Mouse (Mus musculus): Measurements from ENCODE around the gene March8. TPM values are rescaled to one million over a fixed set of nuclear protein-coding genes. Genes with fewer than 3 reads are reported as not detected.
A peak's percentile ranks its signal among the peaks of the same experiment; 100 is the strongest.

The March8 gene
- polyA plus RNA-seq, 1 experiment from 2014 or later, result 91.7 TPM

- H3K4me1 ChIP-seq (ENCODE audit: control insufficient read depth, low read depth, low read length), result peaks cover 3% of the 10 kb centered on the region
- peaks cover 42% of the 10 kb centered on the region for H3K36me3 ChIP-seq (ENCODE audit: control insufficient read depth, insufficient read depth)
- H3K27me3 ChIP-seq (ENCODE audit: control insufficient read depth, insufficient read depth, low read depth, low read length), result no peaks in the 10 kb centered on the region
- no peak overlapping the region for H3K4me3 ChIP-seq (ENCODE audit: low read depth, low read length)
- H3K9ac ChIP-seq (ENCODE audit: low read depth, low read length), result no peak overlapping the region
- H3K27ac ChIP-seq (ENCODE audit: low read length), result no peak overlapping the region
- no peak for ATAC-seq (ENCODE audit: low read depth)
- WGBS (ENCODE audit: insufficient replicate concordance), result 42% methylated on average over 3 of the region's 3 CpGs
- H3K9me3 ChIP-seq (replicated peaks; ENCODE audit: control insufficient read depth, low read length), result no peaks in the 10 kb centered on the region
- no peak overlapping the region for H3K4me2 ChIP-seq (ENCODE audit: low read depth, low read length)
Observed at GRCm38 (mm10) chr6:116380157-116380556, 42.3 kb downstream of the March8 start.

DNA sequence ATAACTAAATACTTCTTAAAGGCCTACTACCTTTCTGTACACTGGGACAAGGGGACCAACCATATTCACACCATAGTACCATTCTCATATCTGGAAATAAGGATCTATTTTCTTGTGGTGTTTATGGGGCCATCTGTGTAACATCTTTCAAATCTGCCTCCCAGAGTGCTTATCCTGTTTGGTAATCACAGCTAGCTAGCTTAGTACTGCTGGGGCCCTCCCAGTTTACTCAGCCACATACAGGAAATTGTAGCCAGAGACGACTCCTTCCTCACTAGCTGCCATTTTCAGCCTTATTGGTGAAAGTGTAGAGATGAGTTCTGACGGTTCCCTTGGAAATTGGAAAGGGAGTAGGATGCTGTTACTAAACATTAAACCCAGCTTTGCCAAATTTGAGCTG lies 43.8 kb downstream of the March8 start:
- no peaks in the 10 kb centered on the region for H3K27me3 ChIP-seq (ENCODE audit: control insufficient read depth, insufficient read depth, low read depth, low read length)
- peaks cover 43% of the 10 kb centered on the region for H3K36me3 ChIP-seq (ENCODE audit: control insufficient read depth, insufficient read depth)
- 24% methylated on average over 2 of the region's 2 CpGs for WGBS (ENCODE audit: insufficient replicate concordance)
- H3K4me3 ChIP-seq (ENCODE audit: low read depth, low read length), result no peak overlapping the region
- no peaks in the 10 kb centered on the region for H3K9me3 ChIP-seq (replicated peaks; ENCODE audit: control insufficient read depth, low read length)
- H3K4me1 ChIP-seq (ENCODE audit: control insufficient read depth, low read depth, low read length), result peaks cover 13% of the 10 kb centered on the region
- H3K9ac ChIP-seq (ENCODE audit: low read depth, low read length), result no peak overlapping the region
- H3K4me2 ChIP-seq (ENCODE audit: low read depth, low read length), result no peak overlapping the region
- no peak for ATAC-seq (ENCODE audit: low read depth)
- H3K27ac ChIP-seq (ENCODE audit: low read length), result no peak overlapping the region

DNA sequence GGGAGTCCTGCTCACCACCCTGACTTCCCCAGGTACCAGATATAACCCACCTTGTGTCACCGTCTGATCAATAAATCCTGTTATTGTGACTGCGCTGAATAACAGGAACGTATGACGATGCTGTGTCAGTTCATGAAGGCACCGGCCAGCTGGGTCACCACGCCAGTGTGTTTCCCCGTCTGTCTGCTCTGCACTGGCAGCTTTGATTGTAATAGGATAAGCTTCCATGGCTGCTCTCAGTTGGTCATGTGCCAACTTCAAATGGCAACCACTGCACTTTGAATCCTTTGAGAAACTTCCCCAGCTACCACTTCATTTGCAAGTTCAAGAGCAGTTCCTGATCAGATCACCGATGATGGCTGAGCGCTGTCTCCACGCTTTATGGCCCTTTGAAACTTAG lies 45.8 kb downstream of the March8 start:
- 89% methylated on average over 10 of the region's 10 CpGs for WGBS (ENCODE audit: insufficient replicate concordance)
- H3K36me3 ChIP-seq (ENCODE audit: control insufficient read depth, insufficient read depth), result peaks cover 31% of the 10 kb centered on the region
- peaks cover 14% of the 10 kb centered on the region for H3K4me1 ChIP-seq (ENCODE audit: control insufficient read depth, low read depth, low read length)

DNA sequence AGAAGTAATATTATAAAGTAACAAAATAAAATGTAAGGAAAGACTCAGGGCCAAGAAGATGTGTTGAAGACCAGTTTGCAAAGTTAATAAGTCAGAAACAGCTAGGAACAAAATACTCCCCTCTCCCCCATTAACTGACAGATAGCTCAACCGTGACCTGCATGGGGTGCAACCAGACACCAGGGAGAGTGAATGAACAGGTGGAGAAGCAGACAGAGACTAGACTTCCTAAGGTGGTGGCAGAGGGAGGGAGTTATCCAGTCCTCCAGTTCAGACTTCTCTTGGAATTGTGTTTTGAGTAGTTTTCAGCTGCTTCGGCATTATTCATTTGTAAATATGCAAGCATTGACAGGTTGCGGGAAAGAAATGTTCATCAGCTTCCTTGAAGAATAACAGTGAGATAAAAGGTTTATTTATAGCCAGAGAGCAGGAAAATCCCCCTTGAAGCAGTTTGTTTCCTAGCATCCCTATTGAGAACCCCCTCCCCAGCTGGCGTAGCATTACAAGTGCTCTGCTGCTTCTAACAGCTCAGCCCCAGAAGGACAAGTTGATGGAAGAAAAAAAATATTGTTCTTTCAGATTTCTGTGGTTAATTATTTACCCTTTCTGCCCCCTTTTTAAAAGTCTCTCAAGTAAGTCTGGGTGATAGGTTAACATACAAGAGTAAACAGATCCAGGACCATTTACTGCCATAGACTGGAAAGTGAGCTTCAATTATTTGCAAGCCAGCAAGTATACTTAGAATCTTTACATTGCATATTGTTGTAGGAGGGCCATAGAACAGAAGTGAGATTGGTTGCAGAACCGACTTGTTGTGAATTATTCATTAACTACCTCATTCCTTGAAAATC lies 47.6 kb downstream of the March8 start:
- ATAC-seq (ENCODE audit: low read depth), result peak; percentile 47

More for the DNA sequence above, 45.8 kb downstream of the March8 start:
- H3K4me2 ChIP-seq (ENCODE audit: low read depth, low read length), result no peak overlapping the region
- no peaks in the 10 kb centered on the region for H3K27me3 ChIP-seq (ENCODE audit: control insufficient read depth, insufficient read depth, low read depth, low read length)
- no peak overlapping the region for H3K4me3 ChIP-seq (ENCODE audit: low read depth, low read length)
- H3K27ac ChIP-seq (ENCODE audit: low read length), result no peak overlapping the region
- no peak for ATAC-seq (ENCODE audit: low read depth)
- H3K9me3 ChIP-seq (replicated peaks; ENCODE audit: control insufficient read depth, low read length), result no peaks in the 10 kb centered on the region
- H3K9ac ChIP-seq (ENCODE audit: low read depth, low read length), result no peak overlapping the region

DNA sequence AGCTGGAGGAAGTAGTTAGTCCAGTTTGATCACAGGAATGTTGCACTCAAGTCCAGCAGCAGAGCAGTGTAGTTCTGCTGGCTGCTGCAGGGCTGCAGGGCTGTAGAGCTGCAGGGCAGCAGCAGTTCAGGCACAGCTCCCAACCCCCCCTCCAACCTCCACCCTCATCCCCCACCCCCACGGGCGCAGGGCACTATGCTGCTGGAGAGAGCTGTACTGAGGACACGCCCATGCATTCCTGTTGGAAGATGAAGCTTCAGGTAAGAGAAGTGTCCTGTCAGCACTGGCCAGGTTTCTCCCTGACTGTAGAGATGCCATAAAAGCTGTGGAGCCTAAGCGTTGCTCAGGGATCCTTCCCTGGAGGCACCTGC lies 48.2 kb downstream of the March8 start:
- Histone ChIP-seq H3K27me3 (ENCODE audit: control insufficient read depth, insufficient read depth, low read depth, low read length) (no peaks in the 10 kb centered on the region), H3K4me2 (ENCODE audit: low read depth, low read length) (peak overlapping the region; percentile 33), H3K27ac (ENCODE audit: low read length) (no peak overlapping the region), H3K9ac (ENCODE audit: low read depth, low read length) (no peak overlapping the region), H3K4me3 (ENCODE audit: low read depth, low read length) (no peak overlapping the region), H3K4me1 (ENCODE audit: control insufficient read depth, low read depth, low read length) (peaks cover 16% of the 10 kb centered on the region), H3K9me3 (replicated peaks; ENCODE audit: control insufficient read depth, low read length) (no peaks in the 10 kb centered on the region), H3K36me3 (ENCODE audit: control insufficient read depth, insufficient read depth) (peaks cover 19% of the 10 kb centered on the region; the same call in 1 of the 2 replicates)
- 61% methylated on average over 4 of the region's 4 CpGs for whole genome bisulfite sequencing (ENCODE audit: insufficient replicate concordance)
- peak; percentile 69 for ATAC-seq (ENCODE audit: low read depth)

More for the DNA sequence above, 47.6 kb downstream of the March8 start:
- Histone ChIP-seq H3K27ac (ENCODE audit: low read length) (no peak overlapping the region), H3K4me1 (ENCODE audit: control insufficient read depth, low read depth, low read length) (peaks cover 16% of the 10 kb centered on the region), H3K4me2 (ENCODE audit: low read depth, low read length) (peak overlapping the region; percentile 33), H3K27me3 (ENCODE audit: control insufficient read depth, insufficient read depth, low read depth, low read length) (no peaks in the 10 kb centered on the region), H3K36me3 (ENCODE audit: control insufficient read depth, insufficient read depth) (peaks cover 20% of the 10 kb centered on the region; the same call in 1 of the 2 replicates), H3K9me3 (replicated peaks; ENCODE audit: control insufficient read depth, low read length) (no peaks in the 10 kb centered on the region), H3K9ac (ENCODE audit: low read depth, low read length) (no peak overlapping the region), H3K4me3 (ENCODE audit: low read depth, low read length) (no peak overlapping the region)
- 71% methylated on average over 5 of the region's 5 CpGs for WGBS (ENCODE audit: insufficient replicate concordance)

- no peaks in the 10 kb centered on the region for H3K9me3 ChIP-seq (replicated peaks; ENCODE audit: control insufficient read depth, low read length)
- H3K4me3 ChIP-seq (ENCODE audit: low read depth, low read length), result no peak overlapping the region
- H3K27ac ChIP-seq (ENCODE audit: low read length), result no peak overlapping the region
- ATAC-seq (ENCODE audit: low read depth), result no peak
- WGBS (ENCODE audit: insufficient replicate concordance), result 84% methylated on average over 3 of the region's 3 CpGs
- H3K27me3 ChIP-seq (ENCODE audit: control insufficient read depth, insufficient read depth, low read depth, low read length), result no peaks in the 10 kb centered on the region
- H3K9ac ChIP-seq (ENCODE audit: low read depth, low read length), result no peak overlapping the region
- no peak overlapping the region for H3K4me2 ChIP-seq (ENCODE audit: low read depth, low read length)
- H3K4me1 ChIP-seq (ENCODE audit: control insufficient read depth, low read depth, low read length), result peaks cover 14% of the 10 kb centered on the region
- peaks cover 16% of the 10 kb centered on the region; the same call in 1 of the 2 replicates for H3K36me3 ChIP-seq (ENCODE audit: control insufficient read depth, insufficient read depth)
Observed at GRCm38 (mm10) chr6:116386506-116386905, 48.7 kb downstream of the March8 start.

- Histone ChIP-seq H3K9me3 (replicated peaks; ENCODE audit: control insufficient read depth, low read length) (no peaks in the 10 kb centered on the region), H3K4me3 (ENCODE audit: low read depth, low read length) (no peak overlapping the region), H3K36me3 (ENCODE audit: control insufficient read depth, insufficient read depth) (peaks cover 22% of the 10 kb centered on the region; the same call in 1 of the 2 replicates), H3K9ac (ENCODE audit: low read depth, low read length) (no peak overlapping the region), H3K4me2 (ENCODE audit: low read depth, low read length) (no peak overlapping the region), H3K27ac (ENCODE audit: low read length) (no peak overlapping the region), H3K27me3 (ENCODE audit: control insufficient read depth, insufficient read depth, low read depth, low read length) (no peaks in the 10 kb centered on the region), H3K4me1 (ENCODE audit: control insufficient read depth, low read depth, low read length) (peaks cover 14% of the 10 kb centered on the region)
- no peak for ATAC-seq (ENCODE audit: low read depth)
- 69% methylated on average over 1 of the region's 1 CpGs for WGBS (ENCODE audit: insufficient replicate concordance)
Observed at GRCm38 (mm10) chr6:116388068-116388467, 50.2 kb downstream of the March8 start.

- Histone ChIP-seq H3K4me1 (ENCODE audit: control insufficient read depth, low read depth, low read length) (peaks cover 14% of the 10 kb centered on the region), H3K27me3 (ENCODE audit: control insufficient read depth, insufficient read depth, low read depth, low read length) (no peaks in the 10 kb centered on the region), H3K4me3 (ENCODE audit: low read depth, low read length) (no peak overlapping the region), H3K9ac (ENCODE audit: low read depth, low read length) (no peak overlapping the region), H3K4me2 (ENCODE audit: low read depth, low read length) (no peak overlapping the region), H3K9me3 (replicated peaks; ENCODE audit: control insufficient read depth, low read length) (no peaks in the 10 kb centered on the region), H3K27ac (ENCODE audit: low read length) (no peak overlapping the region), H3K36me3 (ENCODE audit: control insufficient read depth, insufficient read depth) (peaks cover 18% of the 10 kb centered on the region)
- no peak for ATAC-seq (ENCODE audit: low read depth)
Observed at GRCm38 (mm10) chr6:116389481-116389880, 51.7 kb downstream of the March8 start.

DNA sequence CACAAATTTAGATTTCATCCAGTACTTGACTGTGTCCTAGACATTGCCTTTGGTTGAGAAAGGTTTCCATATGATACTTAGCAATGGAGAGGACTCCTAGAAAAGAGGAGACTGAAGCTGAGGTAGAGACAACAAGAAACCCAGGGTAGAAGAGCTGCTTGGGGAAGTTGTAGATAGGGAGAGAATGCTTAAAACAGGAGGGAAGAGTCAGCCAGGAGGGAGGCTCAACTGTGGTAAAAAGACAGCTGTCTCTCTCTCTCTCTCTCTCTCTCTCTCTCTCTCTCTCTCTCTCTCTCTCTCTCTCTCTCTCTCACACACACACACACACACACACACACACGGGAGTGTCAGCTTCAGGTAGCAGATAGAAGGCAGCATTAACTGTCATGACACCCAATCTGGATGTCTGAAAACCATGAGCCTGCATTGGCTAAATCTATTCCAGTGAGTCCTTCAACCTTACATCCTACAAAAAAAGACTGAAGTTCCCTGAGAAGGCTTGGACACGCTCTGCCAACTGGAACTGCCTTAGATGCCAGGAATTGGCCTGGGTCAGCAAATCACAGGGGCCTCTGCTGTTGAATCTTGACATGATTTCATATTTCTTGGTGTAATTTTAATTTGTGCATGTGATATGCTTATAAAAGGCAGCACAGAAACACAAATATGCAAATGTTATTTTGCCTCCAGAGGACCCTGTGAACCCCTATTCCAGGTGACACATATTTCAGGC lies 57.3 kb downstream of the March8 start:
- H3K9ac ChIP-seq (ENCODE audit: low read depth, low read length), result no peak overlapping the region
- WGBS (ENCODE audit: insufficient replicate concordance), result 76% methylated on average over 2 of the region's 2 CpGs
- H3K27me3 ChIP-seq (ENCODE audit: control insufficient read depth, insufficient read depth, low read depth, low read length), result no peaks in the 10 kb centered on the region
- ATAC-seq (ENCODE audit: low read depth), result no peak
- no peak overlapping the region for H3K27ac ChIP-seq (ENCODE audit: low read length)
- H3K4me3 ChIP-seq (ENCODE audit: low read depth, low read length), result no peak overlapping the region
- H3K36me3 ChIP-seq (ENCODE audit: control insufficient read depth, insufficient read depth), result peaks cover 24% of the 10 kb centered on the region
- H3K4me1 ChIP-seq (ENCODE audit: control insufficient read depth, low read depth, low read length), result no peaks in the 10 kb centered on the region
- no peaks in the 10 kb centered on the region for H3K9me3 ChIP-seq (replicated peaks; ENCODE audit: control insufficient read depth, low read length)
- H3K4me2 ChIP-seq (ENCODE audit: low read depth, low read length), result no peak overlapping the region

Data from liver, embryonic 16.5 days (tissue).